Mouse (Mus musculus) heart, postnatal 25 days (tissue): ENCODE results near the gene Wnk2. TPM values are rescaled to one million over a fixed set of nuclear protein-coding genes. Genes with fewer than 3 reads are reported as not detected.

ENCODE experiments used
- DNase-seq: peaks from one replicate; pipeline ENCODE4 v3.0.0; 2022; ENCODE audit warnings: low spot score
- intact Hi-C: fragments of 180-260 bp; cut with DNase I; formaldehyde crosslinking; loops from one replicate; pipeline ENCODE4 v1.15.1; 2025
- total RNA-seq, 2 experiments: library from RNA; stranded (reverse); gene quantifications; 2 replicates each; pipeline ENCODE4 v1.2.3; 2021

Wnk2 gene
- total RNA-seq, 2 experiments from 2014 or later, result 71.4 to 78.2 TPM

DNA sequence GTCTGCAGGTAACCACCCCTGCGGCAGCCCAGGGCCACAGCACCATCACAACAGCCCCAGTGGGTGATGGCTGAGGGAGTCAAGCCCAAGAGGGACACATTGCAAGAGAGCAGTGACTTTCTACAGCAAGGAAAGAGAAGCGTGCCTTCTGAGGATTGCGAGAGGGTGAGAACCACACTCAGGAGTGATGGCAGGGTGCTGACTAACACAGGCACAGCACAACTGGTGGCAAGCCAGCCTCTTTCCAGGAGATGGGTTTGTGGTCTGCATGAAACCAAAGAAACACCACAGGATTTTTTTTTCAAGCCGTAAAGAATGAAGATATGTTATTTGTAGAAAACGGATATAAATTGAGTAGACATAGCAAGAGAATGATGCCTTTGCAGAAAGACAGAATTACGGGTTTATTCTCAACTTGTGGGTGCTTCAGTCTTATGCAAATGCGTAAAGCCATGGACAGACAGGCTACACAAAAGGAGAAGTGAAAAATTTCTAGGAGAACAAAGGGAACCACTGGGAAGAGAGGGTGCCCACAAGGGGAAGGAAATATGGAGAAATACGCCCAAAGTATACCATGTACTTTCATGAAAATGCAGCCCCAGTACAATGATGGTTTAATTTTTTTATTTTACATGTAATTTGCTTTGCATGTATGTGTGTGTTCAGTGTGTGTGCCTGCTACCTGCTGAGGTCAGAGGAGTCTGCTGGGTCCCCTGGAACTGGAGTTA is 39.5 kb downstream of the Wnk2 start:
- DNase-seq, result no peak
- intact Hi-C loops, result no loop called here

DNA sequence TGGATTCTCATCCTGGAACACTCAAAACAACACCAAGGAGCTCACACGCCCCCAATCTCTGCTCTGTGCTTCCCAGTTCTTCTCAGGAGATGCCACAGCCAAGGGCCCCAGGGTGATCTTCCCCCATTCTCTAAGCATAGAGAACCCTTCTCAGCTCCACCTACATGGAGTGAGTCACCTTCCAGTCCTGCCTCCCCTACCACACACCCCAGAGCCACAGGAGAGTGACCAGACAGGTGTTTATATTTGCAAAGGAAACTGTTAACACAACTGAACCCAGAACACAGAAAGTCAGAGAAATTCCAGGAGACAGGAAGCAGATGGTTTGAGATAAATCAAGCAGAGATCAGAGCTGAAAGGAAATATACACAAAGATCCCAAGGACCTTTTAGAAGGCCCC is 43.9 kb downstream of the Wnk2 start:
- DNase-seq, result no peak
- intact Hi-C loops, result no loop called here

DNA sequence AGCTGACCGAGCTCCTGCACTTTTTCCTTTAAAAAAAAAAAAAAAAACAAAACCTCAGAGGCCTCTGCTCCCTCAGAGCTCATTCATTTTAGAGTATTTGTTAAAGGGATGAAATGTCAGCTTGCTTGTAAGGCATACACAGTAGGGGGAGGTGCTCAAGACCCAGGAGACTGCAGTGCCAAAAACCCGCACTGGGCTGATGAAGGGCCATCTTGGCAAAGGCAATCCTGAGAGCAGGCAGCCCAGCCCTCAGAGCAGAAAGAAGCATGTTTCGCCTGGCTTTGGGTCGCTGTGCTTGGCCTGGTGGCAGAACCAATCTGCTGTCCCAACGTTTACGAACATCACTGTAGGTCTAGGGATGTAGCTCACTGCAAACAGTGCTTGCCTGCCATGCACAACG is 44.6 kb downstream of the Wnk2 start:
- no peak for DNase-seq
- intact Hi-C loops, result no loop called here

DNA sequence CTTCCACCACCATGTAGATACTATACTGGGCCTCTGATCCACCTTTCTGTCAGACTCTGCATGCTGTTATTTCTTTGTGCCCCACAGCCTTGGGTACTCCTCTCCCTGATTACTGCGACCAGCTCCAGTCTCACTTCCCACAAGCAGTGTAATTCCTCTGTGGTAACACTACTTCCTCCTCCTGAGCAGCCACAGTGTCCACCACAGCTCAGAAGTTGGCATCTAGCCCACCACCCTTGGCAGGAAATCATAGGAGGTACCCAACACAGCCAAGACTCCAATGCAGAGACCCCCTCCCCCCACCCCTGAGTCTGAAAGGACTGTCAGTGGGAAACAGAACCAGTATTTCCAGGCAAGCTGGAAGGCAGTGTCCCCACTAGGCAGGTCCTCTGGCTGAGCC is 47.4 kb downstream of the Wnk2 start:
- DNase-seq, result no peak
- intact Hi-C loops, result no loop called here

DNA sequence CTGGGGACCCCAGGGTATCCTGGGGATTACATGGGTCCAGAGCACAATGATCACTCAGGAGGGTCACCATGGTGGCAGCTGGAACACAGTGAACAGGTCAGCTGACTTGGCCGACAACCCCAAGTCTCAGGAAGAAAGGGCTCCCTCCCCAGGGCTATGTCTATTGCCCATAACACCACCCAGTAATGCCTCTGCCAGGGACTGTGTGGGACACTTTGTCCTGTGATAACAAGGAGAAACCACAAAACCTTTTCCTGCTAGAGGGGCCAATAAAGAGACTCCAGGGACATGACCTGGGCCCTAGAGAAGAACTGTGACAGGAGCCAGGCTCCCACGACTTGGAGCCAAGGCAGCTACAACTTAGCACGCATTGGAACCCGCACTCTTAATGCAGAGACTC is 51.0 kb downstream of the Wnk2 start:
- intact Hi-C loops, result no loop called here
- DNase-seq, result no peak

DNA sequence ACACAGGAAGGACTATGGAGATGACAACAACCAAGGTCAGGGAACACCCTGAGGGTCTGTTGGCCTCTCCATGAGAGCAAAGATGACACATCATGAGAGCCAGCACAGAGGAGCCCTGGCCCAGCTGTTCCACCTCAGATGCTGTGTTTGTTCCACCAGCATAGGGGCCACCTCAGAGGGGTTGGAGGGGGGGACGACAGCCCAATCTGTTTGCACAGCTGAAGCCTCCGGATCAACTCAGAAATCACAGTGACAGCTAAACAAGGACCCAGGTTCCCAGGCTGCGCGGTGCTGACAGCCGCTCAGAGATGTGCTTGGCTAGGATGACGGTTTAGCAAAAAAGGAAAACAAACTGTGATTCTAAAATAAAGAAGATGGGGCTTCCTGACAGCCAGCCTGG is 53.1 kb downstream of the Wnk2 start:
- intact Hi-C loops, result no loop called here

DNA sequence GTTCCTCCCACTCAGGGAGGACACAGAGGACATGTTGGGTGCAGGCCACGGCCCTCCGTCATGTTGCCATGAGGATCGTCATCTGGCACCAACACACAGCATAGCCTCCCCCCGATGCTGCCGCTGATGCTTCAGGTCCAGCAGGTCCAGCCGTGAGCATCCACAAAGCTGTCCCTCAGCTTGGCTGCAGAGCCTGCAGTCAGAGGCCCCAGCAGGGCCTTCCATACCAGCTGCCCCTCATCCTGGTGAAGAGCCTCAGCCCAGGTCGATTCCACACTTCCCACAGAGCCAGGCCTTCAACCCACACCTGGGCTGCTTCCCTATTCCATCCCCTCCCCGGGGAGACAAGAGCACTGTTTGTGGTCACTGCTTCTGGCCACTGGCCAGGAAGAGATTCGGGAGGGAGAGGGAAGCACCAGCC is 54.3 kb downstream of the Wnk2 start:
- DNase-seq, result no peak
- intact Hi-C loops, result no loop called here

More for the DNA sequence above, 53.1 kb downstream of the Wnk2 start:
- no peak for DNase-seq

DNA sequence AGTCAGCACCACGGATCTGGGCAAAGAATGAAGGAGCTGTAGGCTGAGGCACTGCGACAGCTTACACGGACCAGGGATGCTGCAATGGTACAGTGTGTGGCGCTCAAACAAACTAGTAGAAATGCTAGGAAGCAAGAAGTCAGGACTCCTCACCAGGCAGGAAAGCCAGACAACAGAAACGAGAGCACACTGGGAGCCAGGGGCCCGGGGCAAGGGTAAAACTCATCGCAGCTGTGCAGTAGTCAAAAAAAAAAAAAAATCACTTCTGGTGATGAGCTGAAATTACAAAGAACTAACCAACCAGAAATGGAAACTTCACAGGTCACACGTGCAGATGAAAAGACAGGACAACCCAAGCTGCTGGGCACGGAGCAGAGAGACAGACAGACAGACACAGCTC is 55.2 kb downstream of the Wnk2 start:
- intact Hi-C loops, result no loop called here
- no peak for DNase-seq

DNA sequence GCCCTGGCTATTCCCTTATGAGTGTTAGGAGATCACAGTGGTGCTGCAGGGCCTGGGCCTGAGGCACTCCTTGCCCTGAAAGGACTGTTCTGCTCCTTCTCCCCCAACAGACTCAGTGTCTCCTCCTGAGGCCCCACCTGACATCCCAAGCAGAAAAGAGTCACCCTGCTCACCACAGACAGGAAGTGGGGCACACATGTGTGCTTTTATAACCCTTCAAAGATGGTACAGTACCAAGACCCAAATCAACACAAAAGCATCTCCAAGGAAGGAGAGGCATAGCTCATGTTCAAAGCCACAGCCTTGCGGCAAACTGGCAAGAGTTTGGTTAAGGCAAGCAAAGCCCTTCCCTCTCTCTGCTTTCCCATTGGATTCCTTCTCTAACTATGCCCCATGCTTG is 57.6 kb downstream of the Wnk2 start:
- intact Hi-C loops, result no loop called here
- no peak for DNase-seq

DNA sequence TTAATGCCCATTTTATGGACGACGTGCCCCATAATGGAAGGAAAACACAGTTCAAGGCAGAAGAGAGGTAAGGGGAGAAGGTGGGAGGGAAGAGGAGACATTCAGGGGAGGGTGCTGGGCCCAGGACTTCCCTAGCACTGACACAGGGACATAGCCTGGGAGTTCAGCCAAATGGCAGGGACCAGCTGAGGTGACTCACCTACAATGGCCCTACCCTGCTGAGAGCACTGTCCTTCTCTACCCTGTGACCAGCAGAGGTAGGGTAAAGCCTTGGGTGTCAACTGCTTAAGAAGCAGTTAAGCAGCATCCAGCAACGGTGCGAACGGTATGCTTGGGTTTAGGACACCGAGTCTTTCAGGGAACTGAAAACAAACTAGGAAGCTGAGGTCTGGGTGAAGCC is 58.9 kb downstream of the Wnk2 start:
- intact Hi-C loops, result loop anchor here (5.0 kb wide), 1 partner anchor 58 kb away; the partner anchor contains the start of gene Wnk2
- DNase-seq, result no peak

DNA sequence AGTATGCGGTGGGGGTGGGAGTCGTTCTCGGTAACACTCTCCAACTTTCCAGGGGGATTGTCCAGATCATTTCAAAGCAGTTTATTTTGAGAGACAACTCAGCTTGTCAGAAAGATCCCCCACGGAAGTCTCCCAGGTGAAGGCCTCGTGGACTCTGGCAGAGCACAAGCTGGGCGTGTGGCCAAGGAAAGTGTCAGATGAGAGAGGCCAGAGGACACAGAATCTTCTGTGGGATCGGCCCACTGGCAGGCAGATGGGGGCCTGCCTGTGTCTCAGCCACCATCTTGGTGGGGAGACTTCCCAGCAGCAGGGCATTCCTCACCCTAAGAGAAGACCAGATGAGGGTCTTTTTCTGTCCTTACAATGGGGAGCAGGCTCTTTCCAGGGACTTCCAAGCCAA is 60.4 kb downstream of the Wnk2 start:
- no peak for DNase-seq
- intact Hi-C loops, result loop anchor here (5.0 kb wide), 1 partner anchor 60 kb away; the partner anchor contains the start of gene Wnk2

DNA sequence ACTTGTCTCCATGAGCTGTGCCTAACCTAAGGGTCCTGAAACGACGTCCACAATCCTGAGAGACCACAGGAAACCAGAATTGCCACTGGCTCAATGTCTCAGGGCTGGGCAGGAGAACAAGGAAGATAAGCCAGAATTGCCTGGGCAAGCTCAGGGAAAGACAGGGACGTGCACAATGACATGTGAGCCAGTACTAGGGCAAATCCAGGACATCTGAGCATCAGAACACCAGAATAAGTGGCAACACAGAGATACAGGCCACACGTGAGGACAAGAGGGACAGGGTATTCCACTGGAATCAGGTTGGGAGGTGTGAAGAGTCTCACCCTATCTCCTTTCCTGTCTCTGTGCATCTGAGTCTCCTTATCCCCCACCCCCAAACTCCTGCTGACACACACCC is 61.4 kb downstream of the Wnk2 start:
- intact Hi-C loops, result loop anchor here (5.0 kb wide), 1 partner anchor 61 kb away; the partner anchor contains the start of gene Wnk2
- DNase-seq, result no peak

DNA sequence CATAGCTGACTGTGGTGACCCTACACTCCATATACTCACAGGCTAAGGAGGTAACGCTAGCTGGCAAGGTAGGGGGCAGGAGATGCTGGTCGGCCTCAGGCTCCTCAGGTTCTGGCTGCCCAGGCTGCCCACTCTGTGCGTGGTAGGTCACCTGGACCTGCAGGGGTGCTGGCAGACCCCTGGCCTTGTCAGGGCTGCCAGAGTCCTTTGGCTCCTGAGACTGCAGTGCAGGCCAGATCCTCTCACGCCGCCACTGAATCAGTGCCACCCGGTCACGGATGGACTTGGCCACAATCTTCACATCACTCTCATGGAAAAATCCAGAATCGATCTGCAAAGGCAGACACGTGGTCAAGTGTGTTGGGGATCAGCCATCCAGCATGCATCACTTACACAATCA is 62.6 kb downstream of the Wnk2 start:
- intact Hi-C loops, result loop anchor here (5.0 kb wide), 1 partner anchor 62 kb away; the partner anchor contains the start of gene Wnk2
- DNase-seq, result no peak

DNA sequence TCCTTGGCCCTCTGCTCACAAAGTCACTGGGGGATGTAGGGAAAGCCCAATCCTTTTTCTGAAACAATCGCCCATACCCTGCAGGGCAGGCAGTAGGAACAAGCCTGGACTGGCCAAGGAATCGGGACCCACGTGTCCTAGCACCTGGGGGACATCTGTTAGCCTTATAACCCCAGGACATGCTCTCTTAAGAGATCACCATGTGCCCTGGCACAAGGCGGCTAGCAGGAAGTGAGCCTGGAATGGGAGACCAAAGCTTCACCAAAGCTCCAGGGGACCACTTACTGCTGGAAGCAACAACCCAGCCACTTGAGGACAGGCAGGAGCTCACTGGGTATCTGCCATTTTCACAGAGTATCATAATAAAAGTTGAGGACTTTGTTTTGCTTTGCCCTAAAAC is 63.0 kb downstream of the Wnk2 start:
- intact Hi-C loops, result loop anchor here (5.0 kb wide), 1 partner anchor 63 kb away; the partner anchor contains the start of gene Wnk2
- no peak for DNase-seq

DNA sequence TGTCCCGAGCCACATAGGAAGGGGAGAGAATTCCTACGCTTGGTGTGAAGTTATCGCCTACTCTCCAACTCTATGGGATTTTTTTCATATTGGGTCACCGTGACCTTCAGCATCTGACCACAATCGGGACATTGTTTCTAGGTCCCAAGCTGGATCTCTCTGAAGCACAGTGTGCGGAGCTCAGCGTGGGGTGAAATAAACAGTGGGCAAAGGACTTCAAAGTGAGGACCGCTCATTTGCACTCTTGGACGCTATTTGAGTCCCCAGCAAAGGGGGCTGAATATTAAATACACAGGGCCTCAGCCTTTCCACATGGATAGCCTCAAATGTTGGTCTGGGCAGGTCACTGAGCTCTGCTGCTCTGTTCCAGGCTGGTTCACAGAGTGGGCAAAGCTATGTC is 63.9 kb downstream of the Wnk2 start:
- DNase-seq, result no peak
- intact Hi-C loops, result no loop called here

DNA sequence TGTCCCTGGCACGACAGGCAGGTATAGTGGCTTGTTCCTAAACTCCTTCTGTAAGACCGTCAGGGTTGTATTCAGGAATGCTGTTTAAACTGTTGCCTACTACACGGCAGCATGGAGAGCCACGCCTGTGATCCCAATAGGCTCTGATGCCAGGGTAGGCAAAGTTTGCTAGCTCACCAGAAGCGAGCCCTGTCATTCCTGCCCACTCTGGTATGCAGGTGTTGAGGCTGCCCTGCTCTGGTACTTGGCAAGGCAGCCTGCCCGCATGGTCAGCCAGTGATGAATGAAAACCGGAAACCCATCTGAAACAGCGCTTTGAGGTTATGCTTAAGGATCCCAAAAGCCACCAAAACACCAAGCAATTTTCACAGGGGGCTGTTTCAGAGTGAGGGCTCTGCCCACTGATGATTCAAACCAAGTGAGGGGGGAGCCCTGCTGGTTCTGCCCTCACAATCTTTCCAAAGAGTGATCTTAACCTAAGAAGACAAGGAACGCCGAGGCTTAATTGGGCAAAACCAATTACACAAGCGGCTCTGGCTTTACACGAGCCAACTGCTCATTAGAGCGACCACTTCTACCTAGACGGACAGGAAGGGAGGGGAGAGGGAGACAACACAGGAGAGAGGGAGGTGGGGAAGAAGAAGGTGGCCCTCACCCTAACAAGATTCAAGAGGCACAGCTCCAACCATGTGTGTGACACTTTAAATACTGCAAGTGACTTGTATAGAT is 65.5 kb downstream of the Wnk2 start:
- intact Hi-C loops, result no loop called here
- no peak for DNase-seq

DNA sequence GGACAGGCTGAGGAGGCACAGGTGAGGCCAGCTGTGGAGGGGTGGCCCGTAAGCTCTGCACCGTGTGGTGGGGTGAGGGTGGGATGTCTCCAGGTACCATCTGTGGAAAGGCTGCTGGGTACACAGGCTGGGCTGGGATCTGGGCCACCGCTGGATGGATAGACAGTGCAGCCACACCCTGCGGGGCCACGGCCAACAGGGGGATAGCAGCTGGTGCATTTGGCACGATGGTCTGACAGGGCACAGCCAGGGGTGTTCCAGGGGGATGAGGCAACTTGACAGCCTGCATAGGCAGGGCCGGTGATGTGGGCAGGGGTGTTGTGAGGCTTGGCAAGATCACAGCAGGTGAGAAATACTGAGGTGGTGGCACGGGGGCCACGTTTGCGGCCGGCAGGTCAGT is 71.6 kb downstream of the Wnk2 start:
- DNase-seq, result no peak
- intact Hi-C loops, result no loop called here

DNA sequence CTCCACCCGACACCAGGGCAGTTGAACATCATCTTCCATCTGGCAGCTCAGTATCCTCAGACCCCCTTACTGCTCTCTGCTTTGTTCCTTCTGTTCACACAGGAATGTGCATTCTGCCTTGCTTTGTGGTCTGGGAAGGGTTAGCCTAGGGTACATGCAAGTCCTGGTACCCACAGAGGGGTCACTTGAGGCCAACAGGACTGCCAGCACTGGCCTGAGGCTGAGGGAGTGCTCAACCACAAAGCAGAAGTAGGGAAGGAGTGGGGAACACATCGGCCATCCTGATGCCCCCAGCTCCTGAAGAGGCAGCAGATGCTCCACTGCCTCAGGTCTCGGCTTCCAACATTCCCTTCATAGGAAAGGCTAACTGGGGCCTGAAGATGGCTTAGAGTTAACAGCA is 72.4 kb downstream of the Wnk2 start:
- no peak for DNase-seq
- intact Hi-C loops, result no loop called here

DNA sequence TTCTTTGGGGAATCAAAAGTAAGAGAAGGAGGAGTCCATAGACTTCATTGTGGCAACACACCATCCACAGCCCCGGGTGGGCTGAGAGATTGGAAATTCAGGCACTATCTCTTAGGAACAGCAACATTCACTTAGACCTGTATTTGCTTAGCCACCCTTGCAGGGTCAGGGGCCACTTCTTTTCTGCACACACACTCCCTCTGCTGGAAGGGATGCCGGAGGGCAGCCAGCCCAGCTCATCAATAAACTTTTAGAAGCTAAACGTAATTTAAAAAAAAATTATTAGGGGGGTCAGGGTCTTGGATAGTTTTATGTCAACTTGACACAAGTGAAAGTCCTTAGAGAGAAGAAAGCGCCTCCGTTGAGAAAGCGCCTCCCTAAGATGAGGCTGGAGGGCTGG is 74.5 kb downstream of the Wnk2 start:
- intact Hi-C loops, result no loop called here
- DNase-seq, result no peak

DNA sequence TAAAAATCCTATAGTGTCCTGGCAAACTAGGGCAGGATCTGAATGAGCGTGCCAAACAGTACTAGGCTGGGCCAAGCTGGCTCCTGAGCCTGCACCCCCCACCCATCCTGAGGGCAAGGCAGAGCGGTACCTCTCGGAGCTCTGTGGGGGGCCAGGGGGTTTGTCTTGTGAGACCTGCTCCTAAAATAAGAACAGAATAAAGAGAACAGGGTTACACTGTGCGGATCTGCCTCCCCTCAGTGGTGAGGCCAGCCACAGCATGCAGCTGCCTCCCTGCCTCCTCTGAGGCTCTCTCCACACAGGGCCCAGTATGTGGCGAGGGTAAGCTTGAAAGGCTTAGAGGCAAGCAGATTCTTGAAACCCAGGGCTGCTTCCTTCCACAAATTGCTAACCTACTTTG is 76.0 kb downstream of the Wnk2 start:
- DNase-seq, result no peak
- intact Hi-C loops, result no loop called here

DNA sequence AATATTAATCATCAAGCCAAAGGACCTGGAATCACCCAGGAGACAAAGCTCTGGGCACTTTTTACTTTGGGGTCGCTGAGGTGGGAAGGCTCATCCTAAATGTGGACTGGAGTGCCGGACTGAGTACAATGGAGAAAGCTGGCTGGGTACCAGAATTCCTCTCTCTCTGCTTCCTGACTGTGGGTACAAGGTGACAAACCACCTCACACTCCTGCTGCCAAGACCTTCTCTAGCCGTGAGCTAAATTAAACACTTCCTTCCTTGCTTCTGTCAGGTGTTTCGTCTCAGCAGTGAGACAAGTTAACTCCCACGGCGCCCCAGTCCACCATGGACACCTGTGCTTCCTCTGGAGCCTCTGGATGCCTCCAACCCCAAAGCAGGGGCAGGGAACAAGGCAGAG is 77.8 kb downstream of the Wnk2 start:
- intact Hi-C loops, result no loop called here

More for the DNA sequence above, 77.8 kb downstream of the Wnk2 start:
- no peak for DNase-seq
